Mouse (Mus musculus) adrenal gland, postnatal 4 days (tissue): ENCODE results near the gene Greb1. TPM values are rescaled to one million over a fixed set of nuclear protein-coding genes. Genes with fewer than 3 reads are reported as not detected.

ENCODE experiments used
- DNase-seq, 2 experiments: peaks; one replicate each; pipeline ENCODE4 v3.0.0; 2021 to 2022; ENCODE audit warnings: low spot score in 2 of 2, mixed read lengths in 2 of 2
- total RNA-seq, 2 experiments: library from RNA; stranded (reverse); gene quantifications; 2 replicates each; pipeline ENCODE4 v1.2.3; 2021

Gene Greb1
- total RNA-seq, 2 experiments from 2014 or later = 62.1 to 69.5 TPM

GRCm38 (mm10) chr12:16808045-16808444 lies 7.4 kb upstream of the Greb1 start:
- no peak for DNase-seq

- DNase-seq = peak; percentile 46 to 65
These were observed 4.8 kb upstream of the Greb1 start for GRCm38 (mm10) chr12:16805511-16805910.

- DNase-seq = no peak
These were observed 3.3 kb upstream of the Greb1 start for GRCm38 (mm10) chr12:16803956-16804430.

GRCm38 (mm10) chr12:16803237-16803955 lies 2.7 kb upstream of the Greb1 start:
- DNase-seq = no peak

- DNase-seq = no peak
These were observed 251 bp upstream of the Greb1 start for GRCm38 (mm10) chr12:16800959-16801315.

GRCm38 (mm10) chr12:16799928-16800258 lies 793 bp downstream of the Greb1 start:
- no peak for DNase-seq

GRCm38 (mm10) chr12:16798894-16799293 lies 1.8 kb downstream of the Greb1 start:
- no peak for DNase-seq

- no peak for DNase-seq
These were observed 4.9 kb downstream of the Greb1 start for GRCm38 (mm10) chr12:16795781-16796180.

GRCm38 (mm10) chr12:16793371-16793770 lies 7.3 kb downstream of the Greb1 start:
- DNase-seq = no peak

GRCm38 (mm10) chr12:16790456-16790855 lies 10.2 kb downstream of the Greb1 start:
- DNase-seq = no peak

- no peak for DNase-seq
These were observed 10.9 kb downstream of the Greb1 start for GRCm38 (mm10) chr12:16789756-16790155.

- no peak for DNase-seq
These were observed 11.5 kb downstream of the Greb1 start for GRCm38 (mm10) chr12:16789199-16789598.

GRCm38 (mm10) chr12:16788600-16788999 lies 12.1 kb downstream of the Greb1 start:
- no peak for DNase-seq

GRCm38 (mm10) chr12:16781034-16781746 lies 19.5 kb downstream of the Greb1 start:
- no peak for DNase-seq

GRCm38 (mm10) chr12:16780320-16780719 lies 20.4 kb downstream of the Greb1 start:
- no peak for DNase-seq

GRCm38 (mm10) chr12:16779165-16779564 lies 21.5 kb downstream of the Greb1 start:
- DNase-seq = no peak

GRCm38 (mm10) chr12:16778523-16778922 lies 22.2 kb downstream of the Greb1 start:
- no peak for DNase-seq

- DNase-seq = no peak
These were observed 25.3 kb downstream of the Greb1 start for GRCm38 (mm10) chr12:16775351-16775750.

GRCm38 (mm10) chr12:16774605-16775004 lies 26.1 kb downstream of the Greb1 start:
- DNase-seq = no peak

- DNase-seq = no peak
These were observed 31.0 kb downstream of the Greb1 start for GRCm38 (mm10) chr12:16769601-16770165.

- no peak for DNase-seq
These were observed 32.0 kb downstream of the Greb1 start for GRCm38 (mm10) chr12:16768711-16769110.

GRCm38 (mm10) chr12:16768251-16768650 lies 32.4 kb downstream of the Greb1 start:
- no peak for DNase-seq
